ENCODE assay signal across 24 mouse cellular contexts in the genomic region with DNA sequence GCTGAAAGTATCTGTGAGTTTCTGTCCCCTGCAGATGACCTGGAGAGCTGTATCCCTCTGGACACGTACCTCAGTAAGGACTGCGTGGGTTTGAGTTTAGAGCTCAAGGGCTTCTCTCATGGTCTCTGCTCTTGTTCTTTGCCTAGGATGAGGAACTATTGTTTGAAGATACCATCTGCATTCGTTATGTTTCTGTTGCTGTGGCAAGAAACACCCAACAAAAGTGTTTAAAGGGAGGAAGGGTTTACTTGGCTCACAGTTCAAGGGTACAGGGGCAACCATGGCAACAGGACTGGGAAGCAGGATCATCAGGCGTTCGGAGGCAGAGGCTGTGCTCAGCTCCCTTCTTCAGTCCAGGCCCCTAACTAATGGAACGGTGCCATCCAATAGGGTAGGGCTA. TPM values are rescaled to one million over a fixed set of nuclear protein-coding genes. Genes with fewer than 3 reads are reported as not detected.
DNase-seq lines count a peak whose midpoint lies in the region; TF ChIP-seq lines count a peak whose summit lies in the region.
"Had no signal": no experiment of that assay in that cellular context is flagged by ENCODE, and none has a peak within 500 bp of the region (broad histone marks: within the 10 kb centered on the region; RNA-seq: fewer than 3 reads in every experiment).

No protein-coding gene starts in this region.

- no peak for TF ChIP-seq CTCF in gastrocnemius, adult 2 months (IDR thresholded peaks at IDR 0.05)
- TF ChIP-seq CTCF in MEL (IDR thresholded peaks at IDR 0.05 in 2 of 3, conservative IDR thresholded peaks at IDR 0.05 in 1 of 3; ENCODE audit: control insufficient read depth in 1 of 3, insufficient read depth in 1 of 3, low read depth in 2 of 3, low read length in 3 of 3, poor library complexity in 1 of 3, severe bottlenecking in 1 of 3), result no peak

- no peaks in the 10 kb centered on the region for H3K9me3 ChIP-seq in MEL (replicated peaks; ENCODE audit: insufficient read depth, low read length)
- no peaks in the 10 kb centered on the region for H3K9me3 ChIP-seq in limb, embryonic 10.5 days (replicated peaks)
- H3K9me3 ChIP-seq: forebrain, embryonic 13.5 days; hindbrain, embryonic 10.5 days had no signal

- no peaks in the 10 kb centered on the region for H3K27me3 ChIP-seq in MEL (ENCODE audit: control insufficient read depth in 1 of 2, insufficient read depth in 2 of 2, low read length in 2 of 2)
- H3K27me3 ChIP-seq in limb, embryonic 10.5 days (ENCODE audit: low read depth, poor library complexity, severe bottlenecking), result no peaks in the 10 kb centered on the region
- H3K27me3 ChIP-seq: forebrain, embryonic 13.5 days had no signal

- intact Hi-C loops in gastrocnemius, adult 2 months (cut with DNase I), result loop anchor here (1.0 to 5.0 kb wide), 2 partner anchors 32 to 107 kb away; a partner anchor contains a TSS

- no peak for TF ChIP-seq POLR2A in MEL (IDR thresholded peaks at IDR 0.05; ENCODE audit: control insufficient read depth in 1 of 2, insufficient read depth in 1 of 2, low read depth in 1 of 2, low read length in 2 of 2, poor library complexity in 1 of 2)

- peak in 1 of 2 experiments; percentile 54; a peak in 2 of 4 replicates for TF ChIP-seq EP300 in MEL (IDR thresholded peaks at IDR 0.05; ENCODE audit: low read depth in 1 of 2, low read length in 2 of 2)

- H3K4me1 ChIP-seq in MEL (ENCODE audit: control insufficient read depth in 1 of 2, insufficient read depth in 2 of 2, low read length in 2 of 2), result peaks cover 0 to 11% of the 10 kb centered on the region in 2 experiments; a peak in 2 of 4 replicates
- peaks cover 7% of the 10 kb centered on the region for H3K4me1 ChIP-seq in limb, embryonic 10.5 days
- H3K4me1 ChIP-seq: forebrain, embryonic 13.5 days; hindbrain, embryonic 10.5 days had no signal

- no peaks in the 10 kb centered on the region for H3K79me2 ChIP-seq in MEL (ENCODE audit: control insufficient read depth, insufficient read depth, low read length, poor library complexity)

- no peak for DNase-seq in gastrocnemius, adult 2 months
- DNase-seq in gastrocnemius, postnatal 10 days, result no peak
- peak; percentile 44 for DNase-seq in MEL (ENCODE audit: low read depth, low spot score)
- no peak for DNase-seq in limb, embryonic 10.5 days (ENCODE audit: low spot score)
- DNase-seq in spleen, postnatal 4 days (ENCODE audit: low spot score in 2 of 2), result no peak
- no peak for DNase-seq in MN1 (ENCODE audit: low spot score)

- peaks cover 0 to 7% of the 10 kb centered on the region in 2 experiments; a peak in 1 of 4 replicates for H3K36me3 ChIP-seq in MEL (ENCODE audit: control insufficient read depth in 1 of 2, insufficient read depth in 2 of 2, low read length in 2 of 2)
- peaks cover 93% of the 10 kb centered on the region for H3K36me3 ChIP-seq in limb, embryonic 10.5 days

- H3K4me3 ChIP-seq in gastrocnemius, adult 2 months, result peak overlapping the region; percentile 19; the same call in 1 of the 2 replicates
- H3K4me3 ChIP-seq in MEL (ENCODE audit: control insufficient read depth in 1 of 2, insufficient read depth in 1 of 2, low read depth in 2 of 2, low read length in 2 of 2), result no peak overlapping the region
- H3K4me3 ChIP-seq in limb, embryonic 10.5 days, result no peak overlapping the region
- H3K4me3 ChIP-seq: forebrain, embryonic 10.5 days; forebrain, embryonic 13.5 days; hindbrain, embryonic 10.5 days had no signal

- TF ChIP-seq RAD21 in MEL (IDR thresholded peaks at IDR 0.05; ENCODE audit: low read depth, low read length), result no peak

- H3K9ac ChIP-seq in MEL (ENCODE audit: control insufficient read depth, low read depth, low read length, poor library complexity, severe bottlenecking), result no peak overlapping the region
- H3K9ac ChIP-seq: forebrain, embryonic 13.5 days; hindbrain, embryonic 14.5 days had no signal

- H3K27ac ChIP-seq in gastrocnemius, adult 2 months, result peak overlapping the region; percentile 78
- H3K27ac ChIP-seq in MEL (ENCODE audit: control insufficient read depth, low read depth, low read length), result peak overlapping the region; percentile 40; the same call in 1 of the 2 replicates
- peak overlapping the region; percentile 72 for H3K27ac ChIP-seq in limb, embryonic 10.5 days
- H3K27ac ChIP-seq: forebrain, embryonic 10.5 days; forebrain, embryonic 13.5 days; hindbrain, embryonic 10.5 days; hindbrain, embryonic 14.5 days had no signal

- 91% methylated on average over 6 of the region's 6 CpGs for WGBS in limb, embryonic 10.5 days

TF ChIP-seq in MEL, 35 proteins besides CTCF, POLR2A, EP300 and RAD21:
- TF ChIP-seq TAL1 (IDR thresholded peaks at IDR 0.05; ENCODE audit: low read length) (no peak), MYB (IDR thresholded peaks at IDR 0.05; ENCODE audit: low read depth, low read length) (peak; percentile 41; the same call in 1 of the 2 replicates)
TF ChIP-seq in MEL: peak in this region for 1.

RNA-seq across cellular contexts. Expression of a gene that starts 32.1 kb away (rescaled TPM):
- total RNA-seq in gastrocnemius, adult 2 months (2021), result 1 to 10 TPM; 1.8 to 4.0 TPM
- 10 to 100 TPM; 13.1 to 18.0 TPM for total RNA-seq in gastrocnemius, postnatal 10 days (2021)
- 22.8 and 30.6 TPM in 2 replicates for total RNA-seq in MEL (2012; rRNA removed)
- polyA plus RNA-seq in MEL (2012; ENCODE audit: insufficient read depth in 1 of 2, insufficient read length in 2 of 2, low read depth in 1 of 2, low replicate concordance in 2 of 2, missing spikeins in 1 of 2), result 10 to 100 TPM in 1 of 2 experiments, not detected in 1; 25.0 TPM
- 30.1 and 44.7 TPM in 2 replicates for polyA plus RNA-seq in limb, embryonic 10.5 days (2016; fragmentation: Nextera tagmentation; extraction: Ambion mirVana)

RNA-seq across cellular contexts. Expression of a gene that starts 49.8 kb away (rescaled TPM):
- total RNA-seq in gastrocnemius, adult 2 months (2021), result 1 to 10 TPM; 1.6 to 3.6 TPM
- 10 to 100 TPM; 13.6 to 15.5 TPM for total RNA-seq in gastrocnemius, postnatal 10 days (2021)
- total RNA-seq in MEL (2012; rRNA removed), result 0.12 and 0.13 TPM in 2 replicates
- under 1 TPM in 1 of 2 experiments, not detected in 1; 0.60 TPM for polyA plus RNA-seq in MEL (2012; ENCODE audit: insufficient read depth in 1 of 2, insufficient read length in 2 of 2, low read depth in 1 of 2, low replicate concordance in 2 of 2, missing spikeins in 1 of 2)
- polyA plus RNA-seq in limb, embryonic 10.5 days (2016; fragmentation: Nextera tagmentation; extraction: Ambion mirVana), result 20.2 and 22.9 TPM in 2 replicates

RNA-seq across cellular contexts. Expression of a gene that starts 58.2 kb away (rescaled TPM):
- not detected for total RNA-seq in gastrocnemius, adult 2 months (2021)
- under 1 TPM in 1 of 2 experiments, not detected in 1; 0.14 TPM for total RNA-seq in gastrocnemius, postnatal 10 days (2021)
- not detected in 2 replicates for total RNA-seq in MEL (2012; rRNA removed)
- under 1 TPM in 1 of 2 experiments, not detected in 1; 0.04 TPM for polyA plus RNA-seq in MEL (2012; ENCODE audit: insufficient read depth in 1 of 2, insufficient read length in 2 of 2, low read depth in 1 of 2, low replicate concordance in 2 of 2, missing spikeins in 1 of 2)
- not detected in 2 replicates for polyA plus RNA-seq in limb, embryonic 10.5 days (2016; fragmentation: Nextera tagmentation; extraction: Ambion mirVana)
- total RNA-seq: adrenal gland, adult 2 months; adrenal gland, postnatal 14 days; gastrocnemius, adult 18-20 months; gastrocnemius, postnatal 25 days; heart, adult 8-10 months had no signal
- polyA plus RNA-seq: adrenal gland, adult 2 months; cerebellum, adult 2 months; cortical plate, adult 2 months; embryonic facial prominence, embryonic 11.5 days; embryonic facial prominence, embryonic 14.5 days; forebrain, embryonic 10.5 days; forebrain, embryonic 13.5 days; forebrain, embryonic 16.5 days; heart, embryonic 11.5 days; heart, embryonic 14.5 days; heart, postnatal 0 days; hindbrain, embryonic 10.5 days; intestine, embryonic 14.5 days had no signal
